Mouse (Mus musculus) liver, postnatal 0 days (tissue): ENCODE data around the gene Bfsp2. TPM values are rescaled to one million over a fixed set of nuclear protein-coding genes. Genes with fewer than 3 reads are reported as not detected.
A peak's percentile ranks its signal among the peaks of the same experiment; 100 is the strongest.

Experiments used
- ATAC-seq: fragments of 200-750 bp; cut with Nextera tagmentation; 2 replicates; pipeline ENCODE4 v1.8.0; 2017; ENCODE audit warnings: mild to moderate bottlenecking, moderate library complexity
- DNase-seq: peaks from one replicate; pipeline ENCODE4 v3.0.0-alpha.2; 2016
- H3K27ac ChIP-seq: fragments of 300-500 bp; sonication (generic); 2 replicates; pipeline ENCODE4 v1.5.1; 2014; ENCODE audit warnings: antibody characterized with exemption, moderate library complexity, mild to moderate bottlenecking, low read depth
- H3K27me3 ChIP-seq: fragments of 300-500 bp; sonication (generic); 2 replicates; pipeline ENCODE4 v1.6.1; 2014; ENCODE audit warnings: low read length, control low read depth, mixed read lengths; ENCODE audit not compliant: insufficient read depth
- H3K36me3 ChIP-seq: fragments of 300-500 bp; sonication (generic); replicated peaks from 2 replicates; pipeline ENCODE4 v1.6.1; 2014; ENCODE audit warnings: mild to moderate bottlenecking, control low read depth, low read length, moderate library complexity, mixed read lengths; ENCODE audit not compliant: insufficient read depth
- H3K4me1 ChIP-seq: fragments of 300-500 bp; sonication (generic); 2 replicates; pipeline ENCODE4 v1.6.1; 2014; ENCODE audit warnings: antibody characterized with exemption, mild to moderate bottlenecking, control low read depth; ENCODE audit not compliant: insufficient read depth
- H3K4me2 ChIP-seq: fragments of 300-500 bp; sonication (generic); 2 replicates; pipeline ENCODE4 v1.6.1; 2014; ENCODE audit warnings: low read depth, mild to moderate bottlenecking, low read length, moderate library complexity, mixed read lengths
- H3K4me3 ChIP-seq: fragments of 300-500 bp; sonication (generic); 2 replicates; pipeline ENCODE4 v1.5.1; 2014; ENCODE audit warnings: low read depth, low read length
- H3K9ac ChIP-seq: fragments of 300-500 bp; sonication (generic); replicated peaks from 2 replicates; pipeline ENCODE4 v1.6.1; 2014; ENCODE audit warnings: mild to moderate bottlenecking, moderate library complexity
- H3K9me3 ChIP-seq: fragments of 300-500 bp; sonication (generic); 2 replicates; pipeline ENCODE4 v1.6.1; 2016; ENCODE audit warnings: mild to moderate bottlenecking, control low read depth, low read length, mixed read lengths
- CTCF ChIP-seq: sonication (generic); IDR thresholded peaks from 2 replicates; pipeline ENCODE4 v1.5.1; 2016; ENCODE audit warnings: antibody characterized with exemption, low read depth
- EP300 ChIP-seq: IDR thresholded peaks from 2 replicates; pipeline ENCODE4 v1.6.1; 2016; ENCODE audit warnings: antibody characterized with exemption, low read depth, mild to moderate bottlenecking
- WGBS: fragments of 180-500 bp; shearing (Covaris S2); extraction: QIAGEN DNeasy Blood & Tissue Kit; methylation state at CpG from one replicate; pipeline ENCODE4 v1.1.7; 2014; ENCODE audit not compliant: insufficient replicate concordance; 5-methylcytosine and 5-hydroxymethylcytosine counted together
- polyA plus RNA-seq: library from polyadenylated mRNA; unstranded; fragments of >200 nt; fragmentation: Nextera tagmentation; extraction: Ambion mirVana; gene quantifications from 2 replicates; pipeline ENCODE4 v1.2.1, GENCODE M21; 2015

Bfsp2 gene
- polyA plus RNA-seq, 1 experiment from 2014 or later: 5.5 TPM

- no peak overlapping the region for H3K9ac ChIP-seq
- H3K4me3 ChIP-seq: no peak overlapping the region
- H3K36me3 ChIP-seq: no peaks in the 10 kb centered on the region
- WGBS: 41% methylated on average over 14 of the region's 14 CpGs
- H3K27ac ChIP-seq: no peak overlapping the region
- ATAC-seq (no peak), DNase-seq (no peak)
- no peaks in the 10 kb centered on the region for H3K27me3 ChIP-seq
- H3K4me1 ChIP-seq: peaks cover 11% of the 10 kb centered on the region; the same call in 1 of the 2 replicates
- 0 out of 2 replicates have a peak overlapping the region, but pooled peaks have one; percentile 13 for H3K4me2 ChIP-seq
- TF ChIP-seq EP300: no peak
- no peak for TF ChIP-seq CTCF
- no peaks in the 10 kb centered on the region for H3K9me3 ChIP-seq
These were observed 21.7 kb upstream of the Bfsp2 start for GRCm38 (mm10) chr9:103501861-103502364.

GRCm38 (mm10) chr9:103499366-103499765, 19.1 kb upstream of the Bfsp2 start:
- peaks cover 8% of the 10 kb centered on the region; the same call in 1 of the 2 replicates for H3K4me1 ChIP-seq
- H3K4me2 ChIP-seq: no peak overlapping the region
- H3K4me3 ChIP-seq: no peak overlapping the region
- H3K9me3 ChIP-seq: no peaks in the 10 kb centered on the region
- H3K36me3 ChIP-seq: no peaks in the 10 kb centered on the region
- ATAC-seq (no peak), DNase-seq (no peak)
- no peak overlapping the region for H3K27ac ChIP-seq
- no peak for TF ChIP-seq EP300
- no peak for TF ChIP-seq CTCF
- WGBS: 72% methylated on average over 18 of the region's 18 CpGs
- H3K9ac ChIP-seq: no peak overlapping the region; the same call in 1 of the 2 replicates
- no peaks in the 10 kb centered on the region for H3K27me3 ChIP-seq

DNA sequence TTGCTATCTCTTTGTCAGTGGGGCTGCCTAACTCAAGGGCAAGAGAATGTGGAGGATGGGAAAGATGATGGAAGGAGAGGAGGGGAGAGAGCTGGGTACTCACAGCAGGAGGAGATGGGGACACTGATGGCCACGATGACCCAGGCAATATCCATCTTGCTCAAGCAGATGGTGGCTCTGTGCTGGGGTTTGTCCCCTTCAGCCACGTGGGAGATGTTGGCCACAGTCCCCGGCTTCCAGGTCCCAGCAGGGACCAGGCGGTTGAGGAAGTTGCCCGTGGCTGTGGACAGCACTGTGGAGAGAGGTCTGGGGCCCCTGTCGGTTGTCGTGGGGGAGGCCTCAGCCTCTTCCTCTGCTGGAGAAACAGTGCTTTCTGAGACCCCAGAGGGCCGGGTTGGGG, 18.5 kb upstream of the Bfsp2 start:
- ATAC-seq (no peak), DNase-seq (no peak)
- H3K4me3 ChIP-seq: no peak overlapping the region
- no peak overlapping the region for H3K4me2 ChIP-seq
- H3K27ac ChIP-seq: no peak overlapping the region
- H3K4me1 ChIP-seq: peaks cover 8% of the 10 kb centered on the region; the same call in 1 of the 2 replicates
- 30% methylated on average over 8 of the region's 8 CpGs for WGBS
- H3K9me3 ChIP-seq: no peaks in the 10 kb centered on the region
- no peak overlapping the region; the same call in 1 of the 2 replicates for H3K9ac ChIP-seq
- TF ChIP-seq EP300: no peak
- H3K27me3 ChIP-seq: no peaks in the 10 kb centered on the region
- no peaks in the 10 kb centered on the region for H3K36me3 ChIP-seq

- no peaks in the 10 kb centered on the region for H3K27me3 ChIP-seq
- TF ChIP-seq EP300: no peak
- TF ChIP-seq CTCF: no peak
- no peaks in the 10 kb centered on the region for H3K36me3 ChIP-seq
- DNase-seq (no peak), ATAC-seq (no peak)
- H3K27ac ChIP-seq: no peak overlapping the region
- no peaks in the 10 kb centered on the region for H3K9me3 ChIP-seq
- no peak overlapping the region for H3K4me2 ChIP-seq
- WGBS: 80% methylated on average over 11 of the region's 11 CpGs
- no peaks in the 10 kb centered on the region for H3K4me1 ChIP-seq
- no peak overlapping the region for H3K4me3 ChIP-seq
- H3K9ac ChIP-seq: no peak overlapping the region
These were observed 15.2 kb upstream of the Bfsp2 start for GRCm38 (mm10) chr9:103495391-103495790.

GRCm38 (mm10) chr9:103494346-103495020, 14.3 kb upstream of the Bfsp2 start:
- DNase-seq: peak; percentile 74

GRCm38 (mm10) chr9:103491985-103492384, 11.8 kb upstream of the Bfsp2 start:
- Histone ChIP-seq H3K9ac (no peak overlapping the region), H3K27ac (no peak overlapping the region), H3K36me3 (no peaks in the 10 kb centered on the region), H3K4me1 (peaks cover 4% of the 10 kb centered on the region; the same call in 1 of the 2 replicates), H3K4me3 (no peak overlapping the region), H3K9me3 (no peaks in the 10 kb centered on the region), H3K4me2 (no peak overlapping the region), H3K27me3 (no peaks in the 10 kb centered on the region)
- DNase-seq: no peak
- ATAC-seq: no peak
- 77% methylated on average over 8 of the region's 8 CpGs for whole genome bisulfite sequencing
- TF ChIP-seq CTCF: no peak
- TF ChIP-seq EP300: no peak

More at GRCm38 (mm10) chr9:103494346-103495020, 14.3 kb upstream of the Bfsp2 start:
- Histone ChIP-seq H3K9me3 (no peaks in the 10 kb centered on the region), H3K4me3 (no peak overlapping the region), H3K27ac (no peak overlapping the region), H3K27me3 (no peaks in the 10 kb centered on the region), H3K36me3 (no peaks in the 10 kb centered on the region), H3K9ac (no peak overlapping the region), H3K4me2 (no peak overlapping the region), H3K4me1 (0 out of 2 replicates have a peak, but pooled peaks cover 4% of the 10 kb centered on the region)
- ATAC-seq: peak; percentile 69
- 49% methylated on average over 7 of the region's 7 CpGs for WGBS
- TF ChIP-seq EP300 (no peak), CTCF (peak; percentile 92)
